Mouse (Mus musculus) ES-E14 (cell line): ENCODE data around the gene Lyl1. TPM values are rescaled to one million over a fixed set of nuclear protein-coding genes. Genes with fewer than 3 reads are reported as not detected.

Experiments
- DNase-seq: peaks from one replicate; pipeline ENCODE4 v3.0.0-alpha.2; 2013; ENCODE audit warnings: low read depth, low spot score
- H3K27ac ChIP-seq: 2 replicates; pipeline ENCODE4 v1.5.1; 2012; ENCODE audit warnings: low read depth, mild to moderate bottlenecking, low read length, moderate library complexity, mixed read lengths; ENCODE audit not compliant: poor library complexity, insufficient read depth, severe bottlenecking
- H3K36me3 ChIP-seq: 2 replicates; pipeline ENCODE4 v1.6.1; 2012; ENCODE audit warnings: mild to moderate bottlenecking, low read length, moderate library complexity, mixed read lengths; ENCODE audit not compliant: control insufficient read depth, poor library complexity, insufficient read depth, severe bottlenecking
- H3K4me1 ChIP-seq, 2 experiments: fragments of 150-350 bp in 1 of 2; sonication (generic) in 1 of 2; 2 replicates each; pipeline ENCODE4 v1.6.1; 2012; ENCODE audit warnings: low read length in 2 of 2, mild to moderate bottlenecking in 1 of 2, mixed read lengths in 1 of 2; ENCODE audit not compliant: control insufficient read depth in 2 of 2, insufficient read depth in 2 of 2, poor library complexity in 1 of 2
- H3K4me3 ChIP-seq, 2 experiments: fragments of 150-350 bp in 1 of 2; sonication (generic) in 1 of 2; 2 replicates each; pipeline ENCODE4 v1.5.1; 2012; ENCODE audit warnings: low read length in 2 of 2, low read depth in 1 of 2, mild to moderate bottlenecking in 1 of 2, mixed read lengths in 1 of 2; ENCODE audit not compliant: insufficient read depth in 1 of 2, poor library complexity in 1 of 2, severe bottlenecking in 1 of 2
- H3K9ac ChIP-seq: 2 replicates; pipeline ENCODE4 v1.6.1; 2012; ENCODE audit warnings: low read depth, mild to moderate bottlenecking, low read length, mixed read lengths; ENCODE audit not compliant: poor library complexity, insufficient read depth, severe bottlenecking
- H3K9me3 ChIP-seq: fragments of 150-350 bp; sonication (generic); 2 replicates; pipeline ENCODE4 v1.6.1; 2012; ENCODE audit warnings: low read depth, mild to moderate bottlenecking, low read length; ENCODE audit not compliant: control insufficient read depth, insufficient read depth
- CHD2 ChIP-seq: IDR thresholded peaks from 2 replicates; pipeline ENCODE4 v1.6.1; 2014; ENCODE audit warnings: mild to moderate bottlenecking, low read depth, low read length, inconsistent platforms
- HCFC1 ChIP-seq: IDR thresholded peaks from 2 replicates; pipeline ENCODE4 v1.6.1; 2012; ENCODE audit warnings: low read length, inconsistent platforms, borderline replicate concordance; ENCODE audit not compliant: insufficient read depth
- MAFK ChIP-seq: IDR thresholded peaks from 2 replicates; pipeline ENCODE4 v1.6.1; 2014; ENCODE audit warnings: mild to moderate bottlenecking, low read depth, low read length, inconsistent platforms; ENCODE audit not compliant: insufficient read depth
- ZC3H11A ChIP-seq: IDR thresholded peaks from 2 replicates; pipeline ENCODE4 v1.6.1; 2012; ENCODE audit warnings: low read depth, mild to moderate bottlenecking, inconsistent platforms, low read length, borderline replicate concordance
- ZNF384 ChIP-seq: IDR thresholded peaks from 2 replicates; pipeline ENCODE4 v1.6.1; 2012; ENCODE audit warnings: low read depth, low read length, inconsistent platforms
- in situ Hi-C, 2 experiments: fragments of 600-800 bp; cut with MboI; formaldehyde crosslinking; loops; one replicate each; pipeline ENCODE4 v1.15.1; 2025; ENCODE audit warnings: low sequenced_read_pairs in 2 of 2, inconsistent platforms in 1 of 2; ENCODE audit not compliant: unreplicated experiment in 2 of 2
- total RNA-seq: library from RNA; depleted of rRNA; stranded (reverse); fragments of 300-350 nt; gene quantifications from 2 replicates; pipeline ENCODE4 v1.2.3, GENCODE M21; 2012

Lyl1 gene
- total RNA-seq, 1 experiment, result 0.49 TPM

DNA sequence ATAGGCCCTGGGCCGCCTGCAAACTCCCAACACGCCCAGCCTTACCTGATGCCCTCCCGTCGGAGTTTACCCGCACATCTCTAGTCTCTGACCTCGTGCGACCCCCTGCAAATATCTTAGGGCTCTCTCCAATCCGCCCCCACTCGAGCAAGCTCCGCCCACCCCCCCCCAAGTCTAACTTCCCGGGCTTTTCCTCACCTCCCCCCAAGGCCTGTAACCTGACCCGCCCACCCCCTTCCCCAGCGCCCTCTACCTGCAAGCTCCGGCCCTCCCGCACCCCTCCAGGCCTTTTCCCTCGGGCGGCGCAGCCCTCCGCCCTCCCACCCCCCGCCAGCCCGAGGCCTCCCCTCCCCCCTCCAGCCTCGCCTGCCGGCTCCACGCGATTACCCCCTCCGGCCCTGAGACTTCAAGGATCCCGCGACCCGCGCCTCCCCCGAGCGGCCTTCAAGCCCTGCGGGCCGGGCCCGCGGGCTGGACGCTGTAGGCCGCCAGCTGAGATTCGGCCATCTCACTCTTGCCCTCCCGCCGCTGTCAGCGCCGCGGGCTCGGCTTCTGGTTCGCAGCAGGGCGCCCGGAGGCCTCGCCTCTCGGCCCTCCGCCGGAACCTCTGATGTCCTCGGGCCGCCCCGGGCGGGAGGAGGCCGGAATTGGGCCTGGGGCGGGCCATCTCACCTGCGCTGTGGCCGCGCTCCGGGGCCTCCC is 14.1 kb upstream of the Lyl1 start:
- H3K9ac ChIP-seq, result peak overlapping the region; percentile 95
- in situ Hi-C loops, result no loop called here
- H3K27ac ChIP-seq, result peak overlapping the region; percentile 99
- DNase-seq, result no peak
- peak overlapping the region; percentile 83 to 100 for H3K4me3 ChIP-seq
- H3K36me3 ChIP-seq, result peaks cover 18% of the 10 kb centered on the region
- peaks cover 10 to 18% of the 10 kb centered on the region in 2 experiments; a peak in 3 of 4 replicates for H3K4me1 ChIP-seq
- H3K9me3 ChIP-seq, result no peaks in the 10 kb centered on the region
- no peak for TF ChIP-seq CHD2
- no peak for TF ChIP-seq ZNF384
- TF ChIP-seq HCFC1, result no peak; the same call in 1 of the 2 replicates
- no peak for TF ChIP-seq MAFK
- TF ChIP-seq ZC3H11A, result no peak

DNA sequence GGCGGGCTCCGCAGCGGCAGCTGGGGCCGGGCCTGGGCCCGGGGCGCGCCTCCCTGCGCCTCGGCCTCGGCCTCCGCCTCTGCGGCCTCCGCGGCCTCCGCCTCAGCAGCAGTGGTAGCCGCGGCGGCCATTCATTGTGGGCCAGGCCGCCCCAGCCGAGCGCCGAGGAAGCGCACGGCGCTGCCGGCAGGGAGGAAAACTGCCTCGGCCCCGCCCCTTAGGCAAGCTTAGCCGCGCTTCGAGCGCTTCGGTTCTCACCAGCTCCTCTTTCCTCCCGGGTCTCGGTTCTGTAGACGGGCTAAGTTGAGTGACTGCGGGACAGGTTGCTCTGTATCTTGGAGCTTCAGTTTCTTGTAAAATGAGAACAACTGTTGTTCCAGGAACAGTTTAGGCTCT is 13.6 kb upstream of the Lyl1 start, which contains the start of gene Nacc1:
Gene Nacc1 (minus strand): TSS at position 158 of the 396 bp plus-strand sequence.
- in situ Hi-C loops, result no loop called here
- Histone ChIP-seq H3K27ac (peak within 1 kb of the TSS; percentile 99), H3K36me3 (peaks cover 23% of the 10 kb centered on the region), H3K9ac (peak within 1 kb of the TSS; percentile 95), H3K4me3 (peak within 1 kb of the TSS; percentile 83 to 100), H3K9me3 (no peaks in the 10 kb centered on the region), H3K4me1 (peaks cover 9 to 18% of the 10 kb centered on the region in 2 experiments; a peak in 3 of 4 replicates)
- TF ChIP-seq HCFC1 (peak; percentile 76), ZNF384 (no peak)
- DNase-seq, result no peak

DNA sequence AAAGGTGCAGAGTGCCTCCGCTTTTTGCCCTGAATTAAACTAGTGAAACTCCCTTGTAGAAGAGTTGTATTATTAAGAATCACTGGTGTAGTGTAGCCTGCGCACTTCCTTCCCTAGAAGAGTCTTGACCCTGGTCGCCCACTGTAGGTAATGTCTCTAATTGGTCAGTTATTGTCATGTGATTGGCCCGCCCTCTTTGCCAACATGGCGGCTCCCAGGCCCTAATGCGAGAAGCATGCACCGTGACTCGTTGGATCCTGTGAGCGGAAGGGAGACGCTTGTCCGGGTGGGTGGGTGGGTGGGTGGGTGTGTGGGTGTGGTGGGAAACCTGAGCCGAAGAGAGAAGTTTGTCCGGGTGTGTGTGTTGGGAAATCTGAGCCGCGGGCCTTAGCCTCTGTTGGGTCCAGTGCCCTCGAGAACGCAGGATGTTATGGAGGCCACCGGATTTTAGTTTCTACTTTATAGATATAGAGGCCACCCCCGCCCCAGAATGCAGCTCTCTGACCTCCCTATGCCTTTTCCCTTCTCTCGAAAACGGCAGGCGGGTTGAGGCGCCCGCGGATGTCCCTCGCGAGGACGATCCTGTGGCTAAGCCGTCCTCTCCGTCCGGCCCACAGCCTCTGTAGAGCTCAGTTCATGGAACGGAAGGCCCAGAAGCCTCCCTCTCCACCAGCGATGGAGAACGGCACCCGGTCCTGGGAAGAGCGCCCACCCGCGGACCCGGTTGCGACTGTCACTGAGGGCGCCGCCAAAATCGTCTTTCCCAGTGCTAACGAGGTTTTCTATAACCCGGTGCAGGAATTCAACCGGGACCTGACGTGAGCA is 12.0 kb upstream of the Lyl1 start:
- Histone ChIP-seq H3K9ac (peak overlapping the region; percentile 96), H3K9me3 (no peaks in the 10 kb centered on the region), H3K36me3 (peaks cover 26% of the 10 kb centered on the region), H3K4me3 (peak overlapping the region; percentile 81 to 97), H3K4me1 (peaks cover 6 to 15% of the 10 kb centered on the region in 2 experiments; a peak in 3 of 4 replicates), H3K27ac (peak overlapping the region; percentile 69; the same call in 1 of the 2 replicates)
- in situ Hi-C loops, result no loop called here
- TF ChIP-seq CHD2 (peak; percentile 51; the same call in 1 of the 2 replicates), MAFK (no peak), HCFC1 (peak; percentile 88)
- DNase-seq, result no peak

DNA sequence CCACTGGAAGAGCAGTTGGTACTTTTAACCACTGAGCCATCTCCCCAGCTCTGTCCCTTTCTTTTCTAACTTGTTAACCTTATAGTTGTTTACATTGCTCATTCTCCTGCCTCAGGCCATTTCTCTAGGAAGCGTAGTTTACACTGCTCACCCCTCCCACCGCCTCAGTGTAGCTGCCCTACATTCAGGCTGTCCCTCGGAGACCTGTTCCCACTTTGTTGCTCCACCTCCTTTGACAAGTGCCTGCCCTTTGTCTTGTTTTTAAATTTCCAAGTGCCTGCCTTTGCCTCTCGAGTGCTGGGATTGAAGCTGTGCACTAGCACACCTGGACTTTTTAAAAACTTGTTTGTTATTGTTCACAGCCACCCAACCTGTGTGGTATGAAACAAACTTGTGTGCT is 7.9 kb upstream of the Lyl1 start:
- Histone ChIP-seq H3K27ac (no peak overlapping the region), H3K36me3 (peaks cover 39% of the 10 kb centered on the region), H3K9ac (no peak overlapping the region), H3K9me3 (no peaks in the 10 kb centered on the region), H3K4me1 (peaks cover 1 to 5% of the 10 kb centered on the region in 2 experiments; a peak in 3 of 4 replicates), H3K4me3 (no peak overlapping the region)
- no peak for TF ChIP-seq ZC3H11A
- no peak for TF ChIP-seq HCFC1
- no peak for TF ChIP-seq CHD2
- TF ChIP-seq ZNF384, result no peak
- TF ChIP-seq MAFK, result no peak
- in situ Hi-C loops, result no loop called here
- DNase-seq, result no peak
